Mouse (Mus musculus) heart, embryonic 11.5 days (tissue): ENCODE measurements around the gene Ddx55. TPM values are rescaled to one million over a fixed set of nuclear protein-coding genes. Genes with fewer than 3 reads are reported as not detected.
"Not testable (repeated sequence)": the region's sequence is repeated elsewhere in the genome, so short reads cannot be mapped to it uniquely, and the experiment has no call there.

Source experiments
- ATAC-seq: fragments of 200-750 bp; cut with Nextera tagmentation; replicated peaks from 2 replicates; pipeline ENCODE4 v1.8.0; 2017; ENCODE audit warnings: moderate library complexity; ENCODE audit not compliant: insufficient number of reproducible peaks, low FRiP score, low TSS enrichment
- H3K27ac ChIP-seq: fragments of 300-500 bp; sonication (generic); 2 replicates; pipeline ENCODE4 v1.5.1; 2014; ENCODE audit warnings: mild to moderate bottlenecking, low read depth, low read length
- H3K27me3 ChIP-seq: fragments of 300-500 bp; sonication (generic); 2 replicates; pipeline ENCODE4 v1.6.1; 2014; ENCODE audit warnings: mild to moderate bottlenecking, low read length, mixed read lengths; ENCODE audit not compliant: control insufficient read depth, insufficient read depth
- H3K36me3 ChIP-seq: fragments of 300-500 bp; sonication (generic); 2 replicates; pipeline ENCODE4 v1.6.1; 2014; ENCODE audit warnings: mild to moderate bottlenecking, low read length, moderate library complexity, mixed read lengths; ENCODE audit not compliant: control insufficient read depth, insufficient read depth
- H3K4me1 ChIP-seq: fragments of 300-500 bp; sonication (generic); 2 replicates; pipeline ENCODE4 v1.6.1; 2014; ENCODE audit warnings: low read length; ENCODE audit not compliant: control insufficient read depth, insufficient read depth
- H3K4me2 ChIP-seq: fragments of 300-500 bp; sonication (generic); 2 replicates; pipeline ENCODE4 v1.6.1; 2014; ENCODE audit warnings: mild to moderate bottlenecking, moderate library complexity
- H3K4me3 ChIP-seq: fragments of 300-500 bp; sonication (generic); 2 replicates; pipeline ENCODE4 v1.5.1; 2014; ENCODE audit warnings: low read depth, low read length
- H3K9ac ChIP-seq: fragments of 300-500 bp; sonication (generic); 2 replicates; pipeline ENCODE4 v1.6.1; 2014; ENCODE audit warnings: mild to moderate bottlenecking, low read depth, low read length, moderate library complexity
- H3K9me3 ChIP-seq: fragments of 300-500 bp; sonication (generic); replicated peaks from 2 replicates; pipeline ENCODE4 v1.6.1; 2016; ENCODE audit warnings: low read length; ENCODE audit not compliant: control insufficient read depth
- WGBS: fragments of 180-500 bp; shearing (Covaris S2); extraction: QIAGEN DNeasy Blood & Tissue Kit; methylation state at CpG from one replicate; pipeline ENCODE4 v1.1.7; 2014; ENCODE audit not compliant: insufficient replicate concordance; 5-methylcytosine and 5-hydroxymethylcytosine counted together
- polyA plus RNA-seq: library from polyadenylated mRNA; unstranded; fragments of >200 nt; fragmentation: Nextera tagmentation; extraction: Ambion mirVana; gene quantifications from 2 replicates; pipeline ENCODE4 v1.2.1, GENCODE M21; 2014

Gene Ddx55
- polyA plus RNA-seq, 1 experiment from 2014 or later, result 8.4 TPM

DNA sequence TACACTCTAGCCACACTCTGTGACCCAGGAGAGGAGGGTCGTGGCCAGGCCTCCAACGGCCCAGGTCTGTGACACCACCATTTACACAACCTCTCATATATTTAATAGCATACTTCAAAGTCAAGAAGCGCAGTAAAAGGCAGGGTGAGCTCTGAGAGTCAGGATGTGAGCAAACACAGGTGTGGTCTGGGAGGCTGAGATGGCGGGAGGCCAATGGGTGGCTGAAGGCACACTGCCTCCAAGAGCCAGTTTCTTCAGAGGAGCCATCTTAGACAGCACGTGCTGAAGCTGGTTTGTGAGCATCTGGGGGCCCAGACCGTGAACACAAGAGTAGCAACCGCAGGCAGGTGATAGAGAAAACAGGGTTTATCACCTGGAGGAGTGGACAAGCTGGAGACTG is 22.8 kb downstream of the Ddx55 start:
- WGBS, result 94% methylated on average over 7 of the region's 7 CpGs
- H3K9me3 ChIP-seq, result no peaks in the 10 kb centered on the region
- no peak for ATAC-seq

DNA sequence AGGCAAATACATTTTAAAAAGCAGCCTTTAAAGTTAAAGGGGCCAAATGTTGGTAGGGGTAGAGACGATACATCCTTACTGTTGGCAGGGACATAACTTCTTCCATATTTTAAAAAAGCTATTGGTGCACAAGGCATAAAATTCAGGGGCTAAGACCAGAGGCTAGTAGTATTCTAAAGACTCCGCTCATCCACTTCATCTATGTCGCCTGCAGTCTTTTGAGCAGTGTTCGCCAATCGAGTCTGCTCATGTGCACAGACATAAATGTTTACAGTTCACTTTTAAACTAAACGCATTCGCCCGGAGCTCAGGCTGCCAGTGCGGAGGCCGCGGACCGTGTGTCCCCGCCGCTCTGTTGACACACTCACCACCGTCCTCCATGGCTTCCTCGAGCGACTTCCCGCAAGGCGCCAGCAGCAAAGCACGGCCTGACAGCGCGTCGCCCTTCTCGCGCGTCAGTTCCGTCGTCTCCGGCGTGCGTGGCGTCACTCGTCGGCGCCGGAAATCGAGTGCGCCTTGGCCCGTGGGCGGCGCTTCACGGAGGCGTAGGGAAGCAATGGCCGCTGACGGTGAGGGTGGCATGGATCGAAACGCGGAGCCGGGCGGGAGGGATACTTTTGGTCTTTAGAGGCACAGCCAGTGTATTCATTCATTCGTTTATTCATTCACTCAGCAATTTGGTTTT is 26.1 kb downstream of the Ddx55 start, which contains the start of the genes Eif2b1 and Gtf2h3:
Eif2b1 (minus strand) TSS at position 499 of the 685 bp plus-strand sequence.
Gtf2h3 (plus strand) TSS at position 508 of the 685 bp plus-strand sequence.
- peaks cover 9% of the 10 kb centered on the region for H3K4me1 ChIP-seq
- H3K4me3 ChIP-seq, result peak within 1 kb of the TSS; percentile 81
- H3K27me3 ChIP-seq, result no peaks in the 10 kb centered on the region
- H3K4me2 ChIP-seq, result peak within 1 kb of the TSS; percentile 80
- 1% methylated on average over 51 of the region's 51 CpGs for WGBS
- no peaks in the 10 kb centered on the region for H3K9me3 ChIP-seq
- peak within 1 kb of the TSS; percentile 77 for H3K9ac ChIP-seq
- no peak within 1 kb of the TSS for H3K27ac ChIP-seq
- peak; percentile 80 for ATAC-seq
- peaks cover 13% of the 10 kb centered on the region for H3K36me3 ChIP-seq

More for the DNA sequence above, 22.8 kb downstream of the Ddx55 start:
- Histone ChIP-seq H3K9ac (no peak overlapping the region), H3K27ac (no peak overlapping the region), H3K4me2 (no peak overlapping the region), H3K36me3 (peaks cover 30% of the 10 kb centered on the region), H3K4me3 (no peak overlapping the region), H3K4me1 (peaks cover 9% of the 10 kb centered on the region), H3K27me3 (no peaks in the 10 kb centered on the region)

DNA sequence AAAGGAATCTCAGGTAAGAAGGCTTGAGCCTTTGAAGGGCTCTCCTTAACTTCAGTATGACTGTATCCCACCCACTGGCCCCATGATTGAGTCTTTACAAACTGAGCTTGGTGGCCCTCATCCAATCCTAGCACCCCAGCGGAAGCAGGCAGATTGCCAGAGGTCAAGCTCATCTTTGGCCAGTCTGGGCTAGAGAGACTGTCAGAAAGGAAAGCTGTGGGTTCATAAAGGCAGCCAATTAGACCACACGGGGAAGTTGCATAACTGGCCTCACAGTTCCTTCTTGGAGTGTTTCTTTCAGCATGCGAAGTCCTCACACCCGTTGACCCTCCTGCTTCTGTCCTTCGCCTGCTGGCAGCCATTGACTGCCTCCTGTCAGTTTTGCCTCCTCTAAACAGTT is 29.9 kb downstream of the Ddx55 start:
- Histone ChIP-seq H3K9me3 (no peaks in the 10 kb centered on the region), H3K4me3 (no peak overlapping the region), H3K4me2 (no peak overlapping the region), H3K36me3 (peaks cover 16% of the 10 kb centered on the region; the same call in 1 of the 2 replicates), H3K27me3 (no peaks in the 10 kb centered on the region), H3K27ac (no peak overlapping the region), H3K9ac (no peak overlapping the region), H3K4me1 (peaks cover 9% of the 10 kb centered on the region)
- WGBS, result 92% methylated on average over 5 of the region's 5 CpGs
- no peak for ATAC-seq

DNA sequence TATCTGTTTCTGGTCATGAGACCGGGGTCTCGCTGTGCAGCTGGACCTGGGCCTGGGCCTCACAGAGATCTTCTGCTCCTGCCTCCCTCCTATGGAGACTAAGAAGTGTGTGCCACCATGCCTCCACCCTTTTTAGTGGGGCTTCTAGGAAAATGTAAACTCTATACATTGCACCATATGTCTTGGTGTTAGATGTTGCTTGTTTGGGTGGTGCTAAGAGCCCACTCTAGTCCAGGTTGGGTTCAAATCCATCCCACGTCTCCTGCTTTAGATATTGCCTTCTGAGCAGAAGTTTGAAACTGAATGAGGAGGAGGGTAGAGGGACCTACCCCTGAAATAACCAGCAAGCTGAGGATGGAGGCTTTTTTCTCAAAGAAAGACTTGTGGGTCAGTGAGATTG is 40.1 kb downstream of the Ddx55 start:
- Histone ChIP-seq H3K27me3 (no peaks in the 10 kb centered on the region), H3K36me3 (peaks cover 22% of the 10 kb centered on the region; the same call in 1 of the 2 replicates), H3K9ac (no peak overlapping the region), H3K4me1 (no peaks in the 10 kb centered on the region), H3K9me3 (no peaks in the 10 kb centered on the region), H3K27ac (no peak overlapping the region), H3K4me3 (no peak overlapping the region), H3K4me2 (no peak overlapping the region)
- ATAC-seq, result no peak
- WGBS, result 91% methylated on average over 3 of the region's 3 CpGs

DNA sequence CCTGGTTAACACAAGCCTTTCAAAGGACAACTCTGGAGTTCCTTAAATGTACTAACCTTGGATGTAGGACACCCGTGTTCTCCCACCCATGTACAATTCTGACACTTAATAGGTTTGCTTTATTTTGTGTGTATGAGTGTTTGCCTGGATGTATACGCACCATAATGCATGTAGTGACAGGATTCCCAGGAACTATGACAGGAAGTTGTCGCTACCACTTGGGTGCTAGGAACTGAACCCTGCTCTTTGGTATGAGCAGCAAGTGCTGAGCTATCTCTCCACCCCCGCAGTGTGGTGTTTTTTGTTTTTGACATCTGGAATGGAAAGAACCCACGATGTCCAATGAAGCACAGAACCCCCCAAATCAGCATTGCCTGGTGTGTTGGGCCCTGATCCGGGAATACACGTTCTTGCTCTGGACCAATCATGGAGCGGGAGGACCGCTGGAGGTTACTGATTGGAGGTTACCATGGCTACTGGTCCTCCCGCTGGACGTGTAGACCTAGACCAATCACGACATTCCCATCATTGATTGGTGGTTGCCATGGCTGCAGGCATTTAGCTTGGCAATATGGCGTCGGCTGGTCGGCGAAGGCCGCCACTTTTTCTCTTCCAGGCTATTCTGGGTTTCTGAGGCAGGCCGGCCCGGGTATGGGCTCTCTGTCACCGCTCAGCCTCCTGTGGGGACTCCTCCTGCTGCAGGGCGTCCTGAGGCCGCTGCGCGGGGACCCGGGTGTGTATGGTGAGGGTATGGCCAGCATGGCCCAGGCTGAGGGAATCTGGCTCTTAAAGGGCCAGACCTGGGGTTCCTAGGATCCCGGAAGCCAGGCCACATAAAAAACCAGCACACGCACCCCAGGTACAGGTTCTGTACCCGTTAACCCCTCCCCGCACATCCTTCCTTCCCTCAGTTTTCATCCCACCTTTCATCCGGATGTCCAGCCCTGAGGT is 45.8 kb downstream of the Ddx55 start:
- H3K9ac ChIP-seq, result peak overlapping the region; percentile 78
- ATAC-seq, result peak; percentile 91
- H3K4me2 ChIP-seq, result peak overlapping the region; percentile 90
- H3K27ac ChIP-seq, result no peak overlapping the region
- WGBS, result 7% methylated on average over 30 of the region's 30 CpGs
- H3K4me1 ChIP-seq, result peaks cover 5% of the 10 kb centered on the region
- H3K4me3 ChIP-seq, result peak overlapping the region; percentile 93
- no peaks in the 10 kb centered on the region for H3K27me3 ChIP-seq
- peaks cover 13% of the 10 kb centered on the region; the same call in 1 of the 2 replicates for H3K36me3 ChIP-seq
- H3K9me3 ChIP-seq, result no peaks in the 10 kb centered on the region

DNA sequence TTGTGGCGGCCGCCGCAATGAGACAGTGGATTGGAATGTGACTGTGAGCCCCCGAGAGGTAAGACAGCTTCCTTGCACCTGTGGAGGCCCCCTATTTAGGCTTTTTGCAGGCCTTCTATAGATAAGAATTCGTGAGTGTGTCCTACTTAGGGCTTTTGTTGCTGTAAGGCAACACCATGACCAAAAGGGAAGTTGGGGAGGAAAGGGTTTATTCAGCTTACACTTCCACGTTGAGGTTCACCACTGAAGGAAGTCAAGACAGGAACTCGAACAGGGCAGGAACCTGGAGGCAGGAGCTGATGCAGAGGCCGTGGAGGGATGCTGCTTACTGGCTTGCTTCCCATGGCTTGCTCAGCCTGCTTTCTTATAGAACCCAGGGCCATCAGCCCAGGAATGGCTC is 47.1 kb downstream of the Ddx55 start:
- H3K36me3 ChIP-seq, H3K9me3 ChIP-seq, H3K4me3 ChIP-seq, ATAC-seq, H3K27me3 ChIP-seq, H3K4me2 ChIP-seq, H3K9ac ChIP-seq, H3K27ac ChIP-seq, H3K4me1 ChIP-seq: not testable (repeated sequence)
- 55% methylated on average over 8 of the region's 8 CpGs for WGBS

DNA sequence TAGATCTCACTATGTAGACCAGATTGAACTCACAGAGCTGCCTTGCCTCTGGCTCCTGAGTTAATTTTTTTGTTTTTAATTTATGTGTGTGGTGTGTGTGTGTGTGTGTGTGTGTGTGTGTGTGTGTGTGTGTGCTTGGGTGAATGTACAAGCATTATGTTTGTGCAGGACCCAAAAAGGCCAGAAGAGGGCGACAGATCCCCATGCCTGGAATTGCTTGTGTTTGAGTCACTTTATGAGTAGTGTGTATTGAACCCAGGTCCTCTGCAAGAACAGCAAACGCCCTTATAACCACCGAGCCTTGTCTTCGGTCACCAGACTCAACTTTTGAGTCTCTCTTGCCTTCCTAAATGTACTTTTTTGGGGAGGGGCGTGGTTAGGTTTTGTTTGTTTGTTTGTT is 49.7 kb downstream of the Ddx55 start:
- Histone ChIP-seq H3K4me1 (peaks cover 5% of the 10 kb centered on the region), H3K9ac (no peak overlapping the region), H3K36me3 (no peaks in the 10 kb centered on the region), H3K27ac (no peak overlapping the region), H3K27me3 (no peaks in the 10 kb centered on the region), H3K9me3 (no peaks in the 10 kb centered on the region), H3K4me3 (no peak overlapping the region), H3K4me2 (no peak overlapping the region)
- no peak for ATAC-seq
- WGBS, result 62% methylated on average over 5 of the region's 5 CpGs

DNA sequence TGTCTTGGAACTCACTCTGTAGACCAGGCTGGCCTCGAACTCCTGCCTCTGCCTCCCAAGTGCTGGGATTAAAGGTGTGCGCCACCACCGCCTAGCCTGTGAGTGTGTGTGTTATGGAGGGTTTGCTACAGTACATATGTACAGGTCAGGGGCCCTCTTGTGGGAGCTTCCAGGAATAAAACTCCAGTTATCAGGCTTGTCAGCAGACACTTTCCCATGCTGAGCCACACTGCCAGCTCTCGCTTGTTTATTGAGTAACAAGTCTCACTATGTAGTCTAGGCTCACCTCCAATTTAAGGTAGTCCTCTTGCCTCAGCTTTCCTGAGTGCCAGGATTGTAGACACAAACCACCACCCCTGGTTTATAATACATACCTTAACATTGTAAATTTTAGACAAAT is 51.6 kb downstream of the Ddx55 start:
- Histone ChIP-seq H3K4me3 (no peak overlapping the region), H3K9me3 (no peaks in the 10 kb centered on the region), H3K4me2 (no peak overlapping the region), H3K27ac (no peak overlapping the region), H3K36me3 (peaks cover 3% of the 10 kb centered on the region; the same call in 1 of the 2 replicates), H3K4me1 (peaks cover under 1% of the 10 kb centered on the region), H3K9ac (no peak overlapping the region), H3K27me3 (no peaks in the 10 kb centered on the region)
- no peak for ATAC-seq
- 74% methylated on average over 4 of the region's 4 CpGs for WGBS
